12 mouse cellular contexts compared by ENCODE assay signal in genomic region chr9:44718937-44719631, GRCm38 (mm10). TPM values are rescaled to one million over a fixed set of nuclear protein-coding genes. Genes with fewer than 3 reads are reported as not detected.
DNase-seq lines count a peak whose midpoint lies in the region; ATAC-seq and TF ChIP-seq lines count a peak whose summit lies in the region.
"Had no signal": no experiment of that assay in that cellular context is flagged by ENCODE, and none has a peak within 500 bp of the region (broad histone marks: within the 10 kb centered on the region; RNA-seq: fewer than 3 reads in every experiment).

No protein-coding gene starts in this region.

- H3K4me2 ChIP-seq in hindbrain, embryonic 15.5 days, result peak overlapping the region; percentile 91
- peak overlapping the region; percentile 91 for H3K4me2 ChIP-seq in neural tube, embryonic 13.5 days
- H3K4me2 ChIP-seq: intestine, embryonic 15.5 days had no signal

- intact Hi-C loops in left cerebral cortex, adult 2 months (cut with DNase I), result no loop called here

- H3K36me3 ChIP-seq in hindbrain, embryonic 15.5 days, result peaks cover 19% of the 10 kb centered on the region
- H3K36me3 ChIP-seq in neural tube, embryonic 13.5 days, result peaks cover 39% of the 10 kb centered on the region

- no peaks in the 10 kb centered on the region for H3K27me3 ChIP-seq in hindbrain, embryonic 15.5 days
- H3K27me3 ChIP-seq in neural tube, embryonic 13.5 days, result no peaks in the 10 kb centered on the region
- H3K27me3 ChIP-seq: intestine, embryonic 15.5 days had no signal

- ATAC-seq in hindbrain, embryonic 15.5 days (ENCODE audit: low FRiP score, low read depth), result no peak
- ATAC-seq in neural tube, embryonic 13.5 days (ENCODE audit: low read depth), result no peak
- ATAC-seq: intestine, embryonic 15.5 days had no signal

- H3K9me3 ChIP-seq in hindbrain, embryonic 15.5 days, result no peaks in the 10 kb centered on the region
- no peaks in the 10 kb centered on the region for H3K9me3 ChIP-seq in neural tube, embryonic 13.5 days
- H3K9me3 ChIP-seq: intestine, embryonic 15.5 days had no signal

- peaks cover 63% of the 10 kb centered on the region for H3K4me1 ChIP-seq in hindbrain, embryonic 15.5 days (replicated peaks)
- H3K4me1 ChIP-seq in neural tube, embryonic 13.5 days (replicated peaks), result peaks cover 63% of the 10 kb centered on the region

- no peak for TF ChIP-seq CTCF in left cerebral cortex, adult 2 months (IDR thresholded peaks at IDR 0.05)

- H3K4me3 ChIP-seq in left cerebral cortex, adult 2 months, result no peak overlapping the region
- peak overlapping the region; percentile 77 for H3K4me3 ChIP-seq in hindbrain, embryonic 15.5 days
- H3K4me3 ChIP-seq in neural tube, embryonic 13.5 days, result no peak overlapping the region
- H3K4me3 ChIP-seq: intestine, embryonic 15.5 days had no signal

- no peak for DNase-seq in left cerebral cortex, adult 2 months (ENCODE audit: extremely low spot score in 1 of 2, low spot score in 2 of 2)
- no peak for DNase-seq in left cerebral cortex, adult 8-10 months (ENCODE audit: low spot score in 2 of 2)
- peak; percentile 86 to 91 for DNase-seq in cerebellum, postnatal 10 days
- DNase-seq in embryo, embryonic 10 days (ENCODE audit: low spot score), result no peak
- DNase-seq in lung, postnatal 25 days (ENCODE audit: low spot score), result no peak
- DNase-seq in layer of hippocampus, postnatal 10 days (ENCODE audit: low spot score in 2 of 2), result no peak
- DNase-seq: layer of hippocampus, adult 9-11 months; right cerebral cortex, postnatal 4 days had no signal

- H3K9ac ChIP-seq in hindbrain, embryonic 15.5 days, result no peak overlapping the region
- H3K9ac ChIP-seq in neural tube, embryonic 13.5 days, result no peak overlapping the region
- H3K9ac ChIP-seq: intestine, embryonic 15.5 days had no signal

- 80% methylated on average over 12 of the region's 12 CpGs for WGBS in hindbrain, embryonic 15.5 days
- 88% methylated on average over 12 of the region's 12 CpGs for WGBS in neural tube, embryonic 13.5 days

- peak overlapping the region; percentile 44 for H3K27ac ChIP-seq in left cerebral cortex, adult 2 months
- no peak overlapping the region for H3K27ac ChIP-seq in hindbrain, embryonic 15.5 days (replicated peaks)
- H3K27ac ChIP-seq in neural tube, embryonic 13.5 days (replicated peaks), result no peak overlapping the region
- H3K27ac ChIP-seq: intestine, embryonic 15.5 days had no signal

RNA-seq across cellular contexts. Expression of gene Phldb1, which starts 15.9 kb away (rescaled TPM):
- total RNA-seq in left cerebral cortex, adult 2 months (2021), result 10 to 100 TPM; 62.0 to 75.6 TPM
- 10 to 100 TPM; 82.9 to 91.9 (median 86.3) TPM for total RNA-seq in left cerebral cortex, adult 8-10 months (2022)
- polyA plus RNA-seq in hindbrain, embryonic 15.5 days (2015; fragmentation: Nextera tagmentation; extraction: Ambion mirVana), result 46.4 and 46.8 TPM in 2 replicates
- polyA plus RNA-seq in neural tube, embryonic 13.5 days (2015; fragmentation: Nextera tagmentation; extraction: Ambion mirVana), result 42.5 and 43.7 TPM in 2 replicates
- total RNA-seq in layer of hippocampus, postnatal 10 days (2021), result 100 to 1,000 TPM in 1 of 2 experiments, 10 to 100 TPM in 1; 87.9 to 102 TPM

RNA-seq across cellular contexts. Expression of gene Treh, which starts 46.1 kb away (rescaled TPM):
- under 1 TPM in 1 of 2 experiments, not detected in 1; 0.16 TPM for total RNA-seq in left cerebral cortex, adult 2 months (2021)
- total RNA-seq in left cerebral cortex, adult 8-10 months (2022), result under 1 TPM in 1 of 4 experiments, not detected in 3; 0.28 TPM
- polyA plus RNA-seq in hindbrain, embryonic 15.5 days (2015; fragmentation: Nextera tagmentation; extraction: Ambion mirVana), result not detected in 2 replicates
- not detected in 2 replicates for polyA plus RNA-seq in neural tube, embryonic 13.5 days (2015; fragmentation: Nextera tagmentation; extraction: Ambion mirVana)
- not detected for total RNA-seq in layer of hippocampus, postnatal 10 days (2021)
- polyA plus RNA-seq: intestine, embryonic 15.5 days; liver, embryonic 16.5 days had no signal

RNA-seq across cellular contexts. Expression of gene Arcn1, which starts 48.6 kb away (rescaled TPM):
- total RNA-seq in left cerebral cortex, adult 2 months (2021), result 100 to 1,000 TPM in 1 of 2 experiments, 10 to 100 TPM in 1; 78.3 to 102 TPM
- total RNA-seq in left cerebral cortex, adult 8-10 months (2022), result 100 to 1,000 TPM in 1 of 4 experiments, 10 to 100 TPM in 3; 96.2 to 117 (median 98.0) TPM
- 130 and 135 TPM in 2 replicates for polyA plus RNA-seq in hindbrain, embryonic 15.5 days (2015; fragmentation: Nextera tagmentation; extraction: Ambion mirVana)
- polyA plus RNA-seq in neural tube, embryonic 13.5 days (2015; fragmentation: Nextera tagmentation; extraction: Ambion mirVana), result 147 and 168 TPM in 2 replicates
- total RNA-seq in layer of hippocampus, postnatal 10 days (2021), result 100 to 1,000 TPM; 112 to 118 TPM

RNA-seq across cellular contexts. Expression of gene Ift46, which starts 48.6 kb away (rescaled TPM):
- total RNA-seq in left cerebral cortex, adult 2 months (2021), result 10 to 100 TPM; 60.7 to 67.5 TPM
- 10 to 100 TPM; 60.2 to 78.5 (median 70.8) TPM for total RNA-seq in left cerebral cortex, adult 8-10 months (2022)
- 153 and 158 TPM in 2 replicates for polyA plus RNA-seq in hindbrain, embryonic 15.5 days (2015; fragmentation: Nextera tagmentation; extraction: Ambion mirVana)
- polyA plus RNA-seq in neural tube, embryonic 13.5 days (2015; fragmentation: Nextera tagmentation; extraction: Ambion mirVana), result 172 and 174 TPM in 2 replicates
- total RNA-seq in layer of hippocampus, postnatal 10 days (2021), result 10 to 100 TPM; 78.8 to 84.5 TPM

Comparison
In these comparisons a context has a peak if more than half of its experiments do, and no peak if none do; other contexts are left out.
1. DNase-seq: peak in cerebellum, postnatal 10 days (2 of 2); none in left cerebral cortex, adult 2 months (0 of 2), left cerebral cortex, adult 8-10 months (0 of 2), embryo, embryonic 10 days (single experiment), lung, postnatal 25 days (single experiment) and layer of hippocampus, postnatal 10 days (0 of 2).